Mouse (Mus musculus) thymus, postnatal 25 days (tissue): Measurements from ENCODE around the gene Ccdc106.

Experiments used
- DNase-seq: peaks from one replicate; pipeline ENCODE4 v3.0.0; 2022

The Ccdc106 gene

GRCm38 (mm10) chr7:5083325-5084105 lies 63.2 kb downstream of the Ccdc106 start:
- DNase-seq: no peak

- DNase-seq: no peak
Measured at GRCm38 (mm10) chr7:5085512-5085911, 65.2 kb downstream of the Ccdc106 start.

- no peak for DNase-seq
Measured at GRCm38 (mm10) chr7:5086921-5087440, 66.6 kb downstream of the Ccdc106 start.

- DNase-seq: no peak
Measured at GRCm38 (mm10) chr7:5087886-5088285, 67.5 kb downstream of the Ccdc106 start.

GRCm38 (mm10) chr7:5089853-5090252 lies 69.5 kb downstream of the Ccdc106 start:
- no peak for DNase-seq

GRCm38 (mm10) chr7:5091008-5091728 lies 70.8 kb downstream of the Ccdc106 start:
- DNase-seq: no peak

- DNase-seq: no peak
Measured at GRCm38 (mm10) chr7:5092381-5092780, 72.0 kb downstream of the Ccdc106 start.

GRCm38 (mm10) chr7:5092831-5093510 lies 72.6 kb downstream of the Ccdc106 start:
- DNase-seq: no peak

GRCm38 (mm10) chr7:5098769-5099168 lies 78.4 kb downstream of the Ccdc106 start:
- DNase-seq: no peak

GRCm38 (mm10) chr7:5099796-5100195 lies 79.4 kb downstream of the Ccdc106 start:
- DNase-seq: no peak

GRCm38 (mm10) chr7:5101066-5101663 lies 80.8 kb downstream of the Ccdc106 start:
- DNase-seq: no peak

GRCm38 (mm10) chr7:5102564-5102963 lies 82.2 kb downstream of the Ccdc106 start:
- DNase-seq: no peak

- no peak for DNase-seq
Measured at GRCm38 (mm10) chr7:5108272-5108671, 87.9 kb downstream of the Ccdc106 start.

GRCm38 (mm10) chr7:5109301-5109700 lies 88.9 kb downstream of the Ccdc106 start:
- no peak for DNase-seq
